Mouse (Mus musculus) liver, adult 2 months (tissue): Measurements from ENCODE around the gene Myo18b.

Source experiments
- CTCF ChIP-seq: fragments of 200-500 bp; IDR thresholded peaks from 2 replicates; pipeline ENCODE4 v1.5.1; 2011; ENCODE audit warnings: low read depth, low read length, control low read depth
- POLR2A ChIP-seq: fragments of 200-500 bp; IDR thresholded peaks from 2 replicates; pipeline ENCODE4 v1.6.1; 2011; ENCODE audit warnings: low read length, control low read depth; ENCODE audit not compliant: insufficient read depth; ENCODE audit errors: extremely low read depth

GRCm38 (mm10) chr5:112796086-112796485, 100.1 kb downstream of the Myo18b start:
- TF ChIP-seq CTCF (no peak), POLR2A (no peak)
